Mouse (Mus musculus) erythroblast, embryonic 14.5 days (primary cell): Measurements from ENCODE around the gene Rtn4rl1.

Experiments
- GATA1 ChIP-seq: IDR thresholded peaks from 2 replicates; pipeline ENCODE4 v1.6.1; 2012; ENCODE audit warnings: low read length, inconsistent platforms, mixed read lengths
- TAL1 ChIP-seq: IDR thresholded peaks from 3 replicates; pipeline ENCODE4 v1.6.1; 2012; ENCODE audit warnings: low read length, inconsistent platforms, mixed read lengths

- no peak for TF ChIP-seq TAL1
- no peak for TF ChIP-seq GATA1
Measured at GRCm38 (mm10) chr11:75164051-75164450, 29.5 kb upstream of the Rtn4rl1 start.
